Mouse (Mus musculus) limb, embryonic 14.5 days (tissue): ENCODE results near the gene Actg1. TPM values are rescaled to one million over a fixed set of nuclear protein-coding genes. Genes with fewer than 3 reads are reported as not detected.
A peak's percentile ranks its signal among the peaks of the same experiment; 100 is the strongest.

Source experiments
- ATAC-seq: fragments of 200-750 bp; cut with Nextera tagmentation; 2 replicates; pipeline ENCODE4 v1.8.0; 2017; ENCODE audit warnings: low read depth, moderate number of reproducible peaks, moderate TSS enrichment; ENCODE audit not compliant: low FRiP score
- DNase-seq: peaks from one replicate; pipeline ENCODE4 v3.0.0-alpha.2; 2015; ENCODE audit warnings: low spot score
- H3K27ac ChIP-seq: fragments of 300-500 bp; sonication (generic); replicated peaks from 2 replicates; pipeline ENCODE4 v1.5.1; 2014; ENCODE audit warnings: low read depth, mild to moderate bottlenecking, low read length, moderate library complexity, mixed read lengths
- H3K27me3 ChIP-seq: fragments of 300-500 bp; sonication (generic); 2 replicates; pipeline ENCODE4 v1.6.1; 2014; ENCODE audit warnings: low read length, mixed read lengths; ENCODE audit not compliant: control insufficient read depth, insufficient read depth
- H3K36me3 ChIP-seq: fragments of 300-500 bp; sonication (generic); 2 replicates; pipeline ENCODE4 v1.6.1; 2014; ENCODE audit warnings: mild to moderate bottlenecking, low read length, moderate library complexity, mixed read lengths; ENCODE audit not compliant: control insufficient read depth, insufficient read depth
- H3K4me1 ChIP-seq: fragments of 300-500 bp; sonication (generic); 2 replicates; pipeline ENCODE4 v1.6.1; 2014; ENCODE audit warnings: antibody characterized with exemption, low read length, mixed read lengths; ENCODE audit not compliant: control insufficient read depth, insufficient read depth
- H3K4me2 ChIP-seq: fragments of 300-500 bp; sonication (generic); replicated peaks from 2 replicates; pipeline ENCODE4 v1.6.1; 2014; ENCODE audit warnings: low read depth, mild to moderate bottlenecking, low read length, moderate library complexity; ENCODE audit not compliant: severe bottlenecking
- H3K4me3 ChIP-seq: fragments of 300-500 bp; sonication (generic); replicated peaks from 2 replicates; pipeline ENCODE4 v1.5.1; 2014; ENCODE audit warnings: low read length
- H3K9ac ChIP-seq: fragments of 300-500 bp; sonication (generic); 2 replicates; pipeline ENCODE4 v1.6.1; 2014; ENCODE audit warnings: mild to moderate bottlenecking, low read depth, low read length, moderate library complexity; ENCODE audit not compliant: severe bottlenecking
- H3K9me3 ChIP-seq: fragments of 300-500 bp; sonication (generic); 2 replicates; pipeline ENCODE4 v1.6.1; 2016; ENCODE audit warnings: low read length; ENCODE audit not compliant: control insufficient read depth
- POLR2A ChIP-seq: fragments of 200-500 bp; IDR thresholded peaks from 2 replicates; pipeline ENCODE4 v1.8.0; 2012; ENCODE audit warnings: inconsistent platforms, mild to moderate bottlenecking, moderate library complexity, borderline replicate concordance; ENCODE audit not compliant: insufficient read depth, insufficient read length; ENCODE audit errors: extremely low read depth
- WGBS: fragments of 180-500 bp; shearing (Covaris S2); extraction: QIAGEN DNeasy Blood & Tissue Kit; methylation state at CpG from one replicate; pipeline ENCODE4 v1.1.7; 2014; 5-methylcytosine and 5-hydroxymethylcytosine counted together
- polyA plus RNA-seq, 2 experiments: library from polyadenylated mRNA; depleted of rRNA in 1 of 2; stranded (reverse) in 1 of 2; unstranded in 1 of 2; fragments of >200 nt; fragmentation: Nextera tagmentation in 1 of 2; extraction: Ambion mirVana in 1 of 2; gene quantifications; 2 replicates each; pipeline versions ENCODE4 v1.2.1 to v1.2.3; 2012 to 2014

The Actg1 gene
- 1,359 and 1,631 TPM in 2 replicates for polyA plus RNA-seq (2012; rRNA removed)
- polyA plus RNA-seq (2014; fragmentation: Nextera tagmentation; extraction: Ambion mirVana): 2,223 and 2,513 TPM in 2 replicates

DNA sequence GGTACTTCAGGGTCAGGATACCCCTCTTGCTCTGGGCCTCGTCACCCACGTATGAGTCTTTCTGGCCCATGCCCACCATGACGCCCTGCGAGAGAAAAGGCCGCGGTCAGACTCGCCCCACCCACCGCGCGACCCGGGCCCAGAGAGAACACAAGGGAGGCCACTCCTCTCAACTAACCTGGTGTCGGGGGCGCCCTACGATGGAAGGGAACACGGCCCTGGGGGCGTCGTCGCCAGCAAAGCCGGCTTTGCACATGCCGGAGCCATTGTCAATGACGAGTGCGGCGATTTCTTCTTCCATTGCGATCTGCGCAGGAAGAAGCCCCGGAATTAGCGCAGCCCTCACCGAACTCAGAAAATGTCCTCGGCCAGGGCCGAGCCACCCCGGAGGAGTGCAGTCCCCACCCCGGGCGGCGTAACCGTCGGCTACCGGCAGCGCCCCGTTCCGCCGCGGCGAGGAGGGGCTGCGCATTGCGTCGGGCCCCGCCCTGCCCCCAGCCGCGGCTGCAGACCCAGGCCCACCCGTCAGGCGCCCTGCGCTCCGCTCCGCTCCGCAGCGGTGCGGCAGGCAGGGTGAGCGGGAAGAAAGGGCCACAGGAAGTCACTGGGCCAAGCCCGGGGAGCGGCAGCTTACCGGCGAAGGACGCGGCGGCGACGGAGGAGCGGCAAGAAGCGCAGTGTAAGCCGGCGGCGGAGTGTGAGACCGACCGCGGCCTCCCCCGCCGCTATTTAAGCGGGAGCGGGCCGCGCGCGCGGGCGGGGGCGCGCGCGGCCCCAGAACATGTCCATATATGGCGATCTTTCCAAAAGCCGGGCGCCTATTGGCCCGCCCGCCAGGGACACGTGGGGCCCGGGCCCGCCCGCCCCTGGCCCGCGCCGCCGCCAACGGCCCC, at the start of gene Actg1:
Gene Actg1, minus strand, starts transcription at position 752 of the 893 bp plus-strand sequence.
- Histone ChIP-seq H3K27me3 (no peaks in the 10 kb centered on the region), H3K4me1 (peaks cover 20% of the 10 kb centered on the region), H3K4me2 (peak within 1 kb of the TSS; percentile 93), H3K27ac (peak within 1 kb of the TSS; percentile 98), H3K36me3 (peaks cover 22% of the 10 kb centered on the region), H3K4me3 (peak within 1 kb of the TSS; percentile 100), H3K9me3 (no peaks in the 10 kb centered on the region), H3K9ac (peak within 1 kb of the TSS; percentile 100)
- ATAC-seq (peak; percentile 79), DNase-seq (peak; percentile 92)
- peak; percentile 88; the same call in 1 of the 2 replicates for TF ChIP-seq POLR2A
- WGBS: 8% methylated on average over 55 of the region's 103 CpGs

DNA sequence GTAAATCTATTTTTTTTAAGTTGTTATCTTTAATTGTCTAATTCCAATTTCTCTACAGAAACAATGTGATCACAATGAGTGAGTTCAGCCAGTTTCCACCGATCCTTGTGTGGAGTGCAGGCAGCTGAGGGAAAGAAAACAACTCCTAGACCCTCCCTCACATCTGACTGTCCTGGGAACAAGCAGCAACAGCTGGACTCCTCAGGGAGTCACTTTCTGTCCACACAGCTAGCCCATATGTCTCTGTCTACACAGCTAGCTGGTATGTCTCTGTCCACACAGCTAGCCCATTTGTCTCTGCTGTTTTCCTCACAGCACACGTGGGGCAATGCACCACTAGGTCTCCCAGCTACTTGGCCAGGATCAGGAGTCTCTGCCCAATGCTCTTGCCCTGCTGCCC, 49.3 kb upstream of the Actg1 start:
- 0 out of 2 replicates have a peak, but pooled peaks have one; percentile 41 for ATAC-seq
- Histone ChIP-seq H3K27ac (no peak overlapping the region), H3K9ac (no peak overlapping the region), H3K4me2 (no peak overlapping the region), H3K9me3 (no peaks in the 10 kb centered on the region), H3K27me3 (no peaks in the 10 kb centered on the region), H3K36me3 (peaks cover 91% of the 10 kb centered on the region), H3K4me1 (peaks cover 1% of the 10 kb centered on the region; the same call in 1 of the 2 replicates), H3K4me3 (no peak overlapping the region)
- WGBS: 83% methylated on average over 2 of the region's 2 CpGs
- no peak for DNase-seq
- no peak for TF ChIP-seq POLR2A

- Histone ChIP-seq H3K9me3 (no peaks in the 10 kb centered on the region), H3K27ac (no peak overlapping the region), H3K4me2 (no peak overlapping the region), H3K36me3 (peaks cover 76% of the 10 kb centered on the region), H3K4me1 (peaks cover 4% of the 10 kb centered on the region; the same call in 1 of the 2 replicates), H3K9ac (no peak overlapping the region), H3K4me3 (no peak overlapping the region), H3K27me3 (no peaks in the 10 kb centered on the region)
- DNase-seq (no peak), ATAC-seq (no peak)
- TF ChIP-seq POLR2A: no peak
- 85% methylated on average over 4 of the region's 4 CpGs for WGBS
These were observed 47.3 kb upstream of the Actg1 start for GRCm38 (mm10) chr11:120395661-120396060.

DNA sequence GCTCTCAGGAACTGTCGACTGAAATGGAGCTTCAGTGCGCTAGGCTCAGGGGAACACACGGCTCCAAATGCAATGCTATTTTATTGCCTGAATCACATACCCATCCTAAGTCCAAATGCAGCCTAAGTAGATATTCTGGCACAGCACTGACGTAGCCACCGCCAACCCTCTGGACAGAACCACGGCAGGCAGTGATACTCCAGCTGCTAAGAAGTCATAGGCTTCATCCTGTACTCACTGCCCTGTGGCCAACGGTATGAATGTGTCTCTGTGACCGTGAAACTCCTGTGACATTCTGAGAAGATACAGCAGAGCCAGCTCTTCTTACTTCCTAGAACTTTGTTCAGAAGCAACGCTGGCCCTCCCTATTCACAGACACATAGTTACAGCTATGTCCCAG, 40.2 kb upstream of the Actg1 start:
- ATAC-seq (no peak), DNase-seq (no peak)
- Histone ChIP-seq H3K4me1 (peaks cover 4% of the 10 kb centered on the region; the same call in 1 of the 2 replicates), H3K4me2 (no peak overlapping the region), H3K4me3 (no peak overlapping the region), H3K9me3 (no peaks in the 10 kb centered on the region), H3K27ac (no peak overlapping the region), H3K27me3 (no peaks in the 10 kb centered on the region), H3K36me3 (peaks cover 66% of the 10 kb centered on the region), H3K9ac (no peak overlapping the region)
- 94% methylated on average over 9 of the region's 9 CpGs for WGBS
- TF ChIP-seq POLR2A: no peak

- no peaks in the 10 kb centered on the region for H3K4me1 ChIP-seq
- no peak overlapping the region for H3K4me2 ChIP-seq
- DNase-seq (no peak), ATAC-seq (no peak)
- H3K9me3 ChIP-seq: no peaks in the 10 kb centered on the region
- H3K27ac ChIP-seq: no peak overlapping the region
- WGBS: 69% methylated on average over 2 of the region's 2 CpGs
- H3K9ac ChIP-seq: no peak overlapping the region
- peaks cover 68% of the 10 kb centered on the region for H3K36me3 ChIP-seq
- no peak overlapping the region for H3K4me3 ChIP-seq
- H3K27me3 ChIP-seq: no peaks in the 10 kb centered on the region
- no peak for TF ChIP-seq POLR2A
These were observed 38.8 kb upstream of the Actg1 start for GRCm38 (mm10) chr11:120387157-120387556.
